Mouse (Mus musculus) midbrain, embryonic 13.5 days (tissue): Measurements from ENCODE around the gene Kat5. TPM values are rescaled to one million over a fixed set of nuclear protein-coding genes. Genes with fewer than 3 reads are reported as not detected.

Experiments
- ATAC-seq: fragments of 200-750 bp; cut with Nextera tagmentation; 2 replicates; pipeline ENCODE4 v1.8.0; 2017; ENCODE audit warnings: mild to moderate bottlenecking, moderate TSS enrichment, moderate library complexity
- H3K27ac ChIP-seq: fragments of 300-500 bp; sonication (generic); 2 replicates; pipeline ENCODE4 v1.5.1; 2015; ENCODE audit warnings: inconsistent platforms, mild to moderate bottlenecking, moderate library complexity
- H3K27me3 ChIP-seq: fragments of 300-500 bp; sonication (generic); 2 replicates; pipeline ENCODE4 v1.6.1; 2015; ENCODE audit warnings: mild to moderate bottlenecking, inconsistent platforms
- H3K36me3 ChIP-seq: fragments of 300-500 bp; sonication (generic); 2 replicates; pipeline ENCODE4 v1.6.1; 2015; ENCODE audit warnings: mild to moderate bottlenecking, inconsistent platforms
- H3K4me1 ChIP-seq: fragments of 300-500 bp; sonication (generic); replicated peaks from 2 replicates; pipeline ENCODE4 v1.6.1; 2015; ENCODE audit warnings: inconsistent platforms
- H3K4me2 ChIP-seq: fragments of 300-500 bp; sonication (generic); replicated peaks from 2 replicates; pipeline ENCODE4 v1.6.1; 2015; ENCODE audit warnings: moderate library complexity, mild to moderate bottlenecking, inconsistent platforms
- H3K4me3 ChIP-seq: fragments of 300-500 bp; sonication (generic); replicated peaks from 2 replicates; pipeline ENCODE4 v1.5.1; 2015; ENCODE audit warnings: mild to moderate bottlenecking, inconsistent platforms
- H3K9ac ChIP-seq: fragments of 300-500 bp; sonication (generic); replicated peaks from 2 replicates; pipeline ENCODE4 v1.6.1; 2015; ENCODE audit warnings: mild to moderate bottlenecking, inconsistent platforms
- H3K9me3 ChIP-seq: fragments of 300-500 bp; sonication (generic); 2 replicates; pipeline ENCODE4 v1.6.1; 2016; ENCODE audit warnings: mild to moderate bottlenecking, inconsistent platforms
- WGBS: fragments of 180-500 bp; shearing (Covaris S2); methylation state at CpG from one replicate; pipeline ENCODE4 v1.1.7; 2015; 5-methylcytosine and 5-hydroxymethylcytosine counted together
- polyA plus RNA-seq: library from polyadenylated mRNA; unstranded; fragments of >200 nt; fragmentation: Nextera tagmentation; extraction: Ambion mirVana; gene quantifications from 2 replicates; pipeline ENCODE4 v1.2.1, GENCODE M21; 2015

Kat5 gene
- polyA plus RNA-seq, 1 experiment from 2014 or later = 89.3 TPM

DNA sequence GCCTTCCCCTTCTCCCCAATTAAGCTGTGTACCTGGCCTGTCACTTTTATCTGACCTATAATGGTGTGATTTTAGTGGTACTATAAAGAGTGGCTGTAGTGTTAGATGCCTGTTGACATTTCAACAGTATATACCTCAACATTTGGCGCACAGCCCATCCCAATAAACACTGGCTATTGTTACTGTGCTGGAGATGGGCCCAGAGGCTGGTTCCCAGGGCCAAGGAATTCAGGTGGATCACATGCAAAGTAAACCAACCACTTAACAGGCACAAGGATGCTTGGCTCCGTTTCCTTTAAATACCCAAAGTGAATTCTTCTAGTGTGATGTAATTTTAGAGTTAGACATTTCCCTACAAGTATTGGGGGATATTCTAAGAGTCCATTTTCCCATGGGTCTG is 4.9 kb upstream of the Kat5 start:
- Histone ChIP-seq H3K4me3 (no peak overlapping the region), H3K9ac (no peak overlapping the region), H3K4me2 (no peak overlapping the region), H3K4me1 (peaks cover 7% of the 10 kb centered on the region), H3K9me3 (no peaks in the 10 kb centered on the region), H3K36me3 (no peaks in the 10 kb centered on the region), H3K27ac (no peak overlapping the region), H3K27me3 (peaks cover 21% of the 10 kb centered on the region)
- 82% methylated on average over 2 of the region's 2 CpGs for whole genome bisulfite sequencing
- ATAC-seq = no peak

- no peak for ATAC-seq
- Histone ChIP-seq H3K36me3 (peaks cover 8% of the 10 kb centered on the region), H3K4me1 (peaks cover 22% of the 10 kb centered on the region), H3K9me3 (no peaks in the 10 kb centered on the region), H3K4me2 (no peak overlapping the region), H3K27me3 (peaks cover 21% of the 10 kb centered on the region), H3K9ac (no peak overlapping the region), H3K27ac (no peak overlapping the region), H3K4me3 (no peak overlapping the region)
- 73% methylated on average over 3 of the region's 3 CpGs for WGBS
These were observed 2.9 kb upstream of the Kat5 start for GRCm38 (mm10) chr19:5612762-5613411.

- H3K4me1 ChIP-seq = peaks cover 24% of the 10 kb centered on the region
- H3K27me3 ChIP-seq = peaks cover 19% of the 10 kb centered on the region
- H3K9ac ChIP-seq = no peak overlapping the region
- no peak overlapping the region for H3K27ac ChIP-seq
- no peak overlapping the region for H3K4me3 ChIP-seq
- H3K4me2 ChIP-seq = no peak overlapping the region
- H3K9me3 ChIP-seq = no peaks in the 10 kb centered on the region
- no peak for ATAC-seq
- H3K36me3 ChIP-seq = peaks cover 17% of the 10 kb centered on the region
- 95% methylated on average over 1 of the region's 1 CpGs for WGBS
These were observed 1.9 kb upstream of the Kat5 start for GRCm38 (mm10) chr19:5611973-5612372.

- no peaks in the 10 kb centered on the region for H3K9me3 ChIP-seq
- H3K36me3 ChIP-seq = peaks cover 45% of the 10 kb centered on the region
- H3K27me3 ChIP-seq = peaks cover 4% of the 10 kb centered on the region; the same call in 1 of the 2 replicates
- H3K9ac ChIP-seq = peak overlapping the region; percentile 82
- peak overlapping the region; percentile 77 for H3K4me2 ChIP-seq
- peak overlapping the region; percentile 97 for H3K27ac ChIP-seq
- WGBS = 57% methylated on average over 10 of the region's 10 CpGs
- ATAC-seq = 0 out of 2 replicates have a peak, but pooled peaks have one; percentile 0
- peaks cover 24% of the 10 kb centered on the region for H3K4me1 ChIP-seq
- peak overlapping the region; percentile 63 for H3K4me3 ChIP-seq
These were observed 878 bp downstream of the Kat5 start for GRCm38 (mm10) chr19:5609171-5609546.

- WGBS = 98% methylated on average over 13 of the region's 13 CpGs
- no peak for ATAC-seq
- H3K36me3 ChIP-seq = peaks cover 50% of the 10 kb centered on the region
- H3K9me3 ChIP-seq = no peaks in the 10 kb centered on the region
- peak overlapping the region; percentile 77 for H3K4me2 ChIP-seq
- peaks cover 28% of the 10 kb centered on the region for H3K4me1 ChIP-seq
- peak overlapping the region; percentile 97; the same call in 1 of the 2 replicates for H3K27ac ChIP-seq
- no peaks in the 10 kb centered on the region for H3K27me3 ChIP-seq
- H3K4me3 ChIP-seq = peak overlapping the region; percentile 63
- H3K9ac ChIP-seq = peak overlapping the region; percentile 82
These were observed 1.3 kb downstream of the Kat5 start for GRCm38 (mm10) chr19:5608707-5609106.

DNA sequence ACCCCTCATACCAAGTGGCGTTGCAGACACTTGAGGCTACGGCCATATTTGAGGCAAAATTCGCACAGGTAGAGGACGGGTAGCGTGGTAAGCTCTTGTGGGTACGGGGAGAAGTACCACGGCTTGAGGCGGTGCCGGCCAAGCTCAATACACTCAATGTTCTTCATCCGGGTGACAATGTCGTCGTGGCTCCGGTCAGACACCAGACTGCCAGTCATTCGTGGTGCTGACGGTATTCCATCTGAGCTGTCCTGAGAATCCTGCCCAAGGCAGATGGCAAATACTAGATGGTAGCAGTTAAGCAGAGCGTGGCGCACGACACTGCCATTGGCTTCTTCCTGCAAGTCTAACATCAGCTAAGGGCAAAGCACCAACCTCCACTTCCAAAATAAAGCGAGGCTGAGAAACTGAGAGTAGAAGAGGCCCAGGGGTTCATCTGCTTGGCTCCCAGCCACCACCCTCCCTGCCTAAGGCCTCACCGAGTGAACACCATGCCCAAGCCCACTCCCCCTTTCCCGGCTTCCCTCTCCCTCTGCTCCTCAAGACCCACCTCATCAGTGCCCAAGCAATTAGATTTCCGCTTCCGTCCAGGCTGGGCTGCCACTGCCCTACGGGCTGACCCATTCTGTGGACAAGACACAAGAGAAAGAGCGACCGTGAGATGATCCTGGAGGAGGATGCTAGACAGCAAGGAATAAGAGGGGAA is 2.2 kb downstream of the Kat5 start:
- Histone ChIP-seq H3K36me3 (peaks cover 57% of the 10 kb centered on the region), H3K4me1 (peaks cover 37% of the 10 kb centered on the region), H3K9me3 (no peaks in the 10 kb centered on the region), H3K27ac (no peak overlapping the region), H3K4me2 (peak overlapping the region; percentile 77; the same call in 1 of the 2 replicates), H3K4me3 (peak overlapping the region; percentile 63; the same call in 1 of the 2 replicates), H3K27me3 (no peaks in the 10 kb centered on the region), H3K9ac (no peak overlapping the region)
- 95% methylated on average over 26 of the region's 26 CpGs for WGBS
- no peak for ATAC-seq

DNA sequence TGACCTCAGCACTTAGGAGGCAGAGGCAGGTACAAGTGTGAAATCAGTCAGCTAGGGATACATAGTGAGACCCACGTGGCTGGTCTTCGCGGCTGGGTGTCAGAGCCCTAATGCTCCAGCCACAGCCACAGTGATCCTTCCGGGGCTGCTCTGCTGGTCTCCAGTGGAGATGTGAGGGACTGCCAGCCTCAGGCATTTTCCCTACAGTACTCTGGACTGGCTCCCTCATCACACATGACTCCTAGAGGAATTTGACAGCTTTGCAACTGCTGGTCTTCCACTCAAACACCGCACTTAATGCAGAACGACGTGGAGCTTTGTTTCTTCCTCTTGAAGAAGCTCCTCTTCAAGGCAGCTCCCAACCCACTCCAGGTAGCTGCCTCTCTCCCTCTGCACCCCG is 3.8 kb downstream of the Kat5 start:
- no peak overlapping the region for H3K4me2 ChIP-seq
- no peaks in the 10 kb centered on the region for H3K27me3 ChIP-seq
- H3K9ac ChIP-seq = no peak overlapping the region
- H3K27ac ChIP-seq = no peak overlapping the region
- no peaks in the 10 kb centered on the region for H3K9me3 ChIP-seq
- no peak for ATAC-seq
- peaks cover 48% of the 10 kb centered on the region for H3K4me1 ChIP-seq
- no peak overlapping the region for H3K4me3 ChIP-seq
- 86% methylated on average over 8 of the region's 8 CpGs for WGBS
- H3K36me3 ChIP-seq = peaks cover 57% of the 10 kb centered on the region

GRCm38 (mm10) chr19:5605126-5605525 is 4.9 kb downstream of the Kat5 start:
- Histone ChIP-seq H3K9me3 (no peaks in the 10 kb centered on the region), H3K27me3 (no peaks in the 10 kb centered on the region), H3K4me2 (no peak overlapping the region), H3K9ac (no peak overlapping the region), H3K4me3 (no peak overlapping the region), H3K4me1 (peaks cover 41% of the 10 kb centered on the region), H3K27ac (no peak overlapping the region), H3K36me3 (peaks cover 57% of the 10 kb centered on the region)
- 95% methylated on average over 7 of the region's 7 CpGs for WGBS
- no peak for ATAC-seq

- Histone ChIP-seq H3K4me3 (0 out of 2 replicates have a peak overlapping the region, but pooled peaks have one; percentile 83), H3K4me1 (peaks cover 34% of the 10 kb centered on the region), H3K4me2 (0 out of 2 replicates have a peak overlapping the region, but pooled peaks have one; percentile 92), H3K27ac (no peak overlapping the region), H3K27me3 (no peaks in the 10 kb centered on the region), H3K9me3 (no peaks in the 10 kb centered on the region), H3K9ac (peak overlapping the region; percentile 19; the same call in 1 of the 2 replicates), H3K36me3 (peaks cover 57% of the 10 kb centered on the region)
- 96% methylated on average over 7 of the region's 7 CpGs for WGBS
- no peak for ATAC-seq
These were observed 6.4 kb downstream of the Kat5 start for GRCm38 (mm10) chr19:5603664-5604063.

DNA sequence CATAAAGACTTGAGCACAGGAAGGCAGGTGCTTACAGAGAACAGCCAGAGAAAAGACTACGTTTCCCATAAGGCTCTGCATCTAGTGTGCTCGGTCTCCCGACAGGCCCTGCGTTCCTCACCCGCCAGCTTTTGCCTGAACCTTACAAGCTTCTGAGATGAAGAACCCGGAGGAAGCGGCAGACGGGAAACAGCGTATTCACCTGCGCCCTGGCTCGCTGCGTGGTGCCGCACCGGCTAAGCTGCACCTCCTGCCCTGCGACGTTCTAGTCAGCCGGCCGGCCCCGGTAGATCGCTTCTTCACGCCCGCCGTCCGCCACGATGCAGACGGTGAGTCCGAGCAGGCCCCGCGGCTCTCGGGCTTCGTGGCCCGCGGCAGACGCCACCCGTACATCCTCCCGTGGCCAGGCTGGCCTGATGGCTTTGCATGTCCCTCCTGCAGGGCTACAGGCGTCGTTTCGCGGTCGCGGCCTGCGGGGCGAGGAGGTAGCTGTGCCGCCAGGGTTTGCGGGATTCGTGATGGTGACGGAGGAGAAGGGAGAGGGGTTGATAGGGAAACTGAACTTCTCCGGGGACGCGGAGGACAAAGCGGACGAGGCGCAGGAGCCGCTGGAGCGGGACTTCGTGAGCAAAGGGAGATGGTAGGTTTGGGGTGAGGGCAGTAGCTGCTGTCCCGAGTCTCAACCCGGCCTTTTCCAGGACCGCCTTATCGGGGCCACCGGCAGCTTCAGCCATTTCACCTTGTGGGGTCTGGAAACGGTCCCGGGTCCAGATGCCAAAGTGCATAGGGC is 8.1 kb downstream of the Kat5 start, which contains the start of gene Rnaseh2c:
Rnaseh2c (plus strand) TSS at position 122 of the 790 bp plus-strand sequence.
- peak; percentile 94 for ATAC-seq
- peaks cover 40% of the 10 kb centered on the region for H3K36me3 ChIP-seq
- H3K9me3 ChIP-seq = no peaks in the 10 kb centered on the region
- no peaks in the 10 kb centered on the region for H3K27me3 ChIP-seq
- H3K4me1 ChIP-seq = peaks cover 25% of the 10 kb centered on the region
- peak within 1 kb of the TSS; percentile 79 for H3K27ac ChIP-seq
- H3K4me3 ChIP-seq = peak within 1 kb of the TSS; percentile 83
- peak within 1 kb of the TSS; percentile 94 for H3K9ac ChIP-seq
- peak within 1 kb of the TSS; percentile 92 for H3K4me2 ChIP-seq
- WGBS = under 1% methylated on average over 64 of the region's 64 CpGs

DNA sequence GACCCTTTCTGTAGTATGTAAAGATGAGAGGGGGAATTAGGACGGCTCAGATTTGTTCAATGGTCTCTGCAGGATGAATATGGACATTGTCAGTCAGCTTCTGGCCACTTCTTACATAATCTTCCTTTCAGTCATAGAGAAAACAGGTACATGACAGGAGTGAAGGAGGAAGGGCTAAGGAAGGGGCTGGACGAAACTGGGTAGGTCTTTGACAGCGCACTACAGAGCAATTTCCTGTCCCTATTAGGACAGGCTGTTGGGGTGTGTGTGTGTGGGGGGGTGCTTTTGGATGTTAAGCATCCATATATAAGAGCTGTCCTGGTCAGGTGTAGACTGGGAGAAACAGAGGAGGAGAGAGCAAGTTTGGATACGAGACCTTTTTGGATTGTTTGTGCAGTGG is 10.8 kb downstream of the Kat5 start:
- 83% methylated on average over 4 of the region's 4 CpGs for WGBS
- Histone ChIP-seq H3K4me3 (no peak overlapping the region), H3K9ac (no peak overlapping the region), H3K36me3 (peaks cover 13% of the 10 kb centered on the region), H3K4me2 (no peak overlapping the region), H3K9me3 (no peaks in the 10 kb centered on the region), H3K27ac (no peak overlapping the region), H3K27me3 (no peaks in the 10 kb centered on the region), H3K4me1 (peaks cover 25% of the 10 kb centered on the region)
- no peak for ATAC-seq

DNA sequence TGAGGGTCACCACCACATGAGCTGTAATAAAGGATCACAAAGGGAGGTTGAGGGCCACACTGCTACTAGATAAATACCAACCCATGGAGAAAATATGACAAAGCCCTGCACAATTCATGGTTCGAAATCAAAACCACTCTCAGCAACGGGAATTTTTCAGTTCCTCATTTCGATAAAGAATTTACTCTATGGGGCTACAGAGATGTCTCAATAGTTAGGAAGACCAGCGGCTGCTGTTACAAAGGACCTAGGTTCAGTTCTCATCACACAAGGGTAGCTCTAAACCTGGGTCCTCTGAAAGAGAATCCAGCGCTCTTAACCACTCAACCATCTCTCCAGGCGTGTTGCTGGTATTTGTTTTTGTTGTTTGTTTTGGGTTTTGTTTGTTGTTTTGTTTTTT is 18.1 kb downstream of the Kat5 start:
- H3K4me2 ChIP-seq = no peak overlapping the region
- no peaks in the 10 kb centered on the region for H3K36me3 ChIP-seq
- H3K9ac ChIP-seq = no peak overlapping the region
- H3K4me1 ChIP-seq = no peaks in the 10 kb centered on the region
- H3K9me3 ChIP-seq = no peaks in the 10 kb centered on the region
- no peak overlapping the region for H3K27ac ChIP-seq
- ATAC-seq = no peak
- H3K27me3 ChIP-seq = no peaks in the 10 kb centered on the region
- H3K4me3 ChIP-seq = no peak overlapping the region
- WGBS = 92% methylated on average over 6 of the region's 6 CpGs
